Mouse (Mus musculus) heart, postnatal 10 days (tissue): Measurements from ENCODE around the gene Icosl. TPM values are rescaled to one million over a fixed set of nuclear protein-coding genes. Genes with fewer than 3 reads are reported as not detected.
"Not testable (repeated sequence)": the region's sequence is repeated elsewhere in the genome, so short reads cannot be mapped to it uniquely, and the experiment has no call there.

Source experiments
- DNase-seq, 2 experiments: peaks; one replicate each; pipeline ENCODE4 v3.0.0; 2021
- intact Hi-C: fragments of 180-260 bp; cut with DNase I; formaldehyde crosslinking; loops from one replicate; pipeline ENCODE4 v1.15.1; 2025
- total RNA-seq, 2 experiments: library from RNA; stranded (reverse); gene quantifications; 2 replicates each; pipeline ENCODE4 v1.2.3; 2021

Gene Icosl
- 1 to 10 TPM; 4.4 to 5.4 TPM for total RNA-seq

DNA sequence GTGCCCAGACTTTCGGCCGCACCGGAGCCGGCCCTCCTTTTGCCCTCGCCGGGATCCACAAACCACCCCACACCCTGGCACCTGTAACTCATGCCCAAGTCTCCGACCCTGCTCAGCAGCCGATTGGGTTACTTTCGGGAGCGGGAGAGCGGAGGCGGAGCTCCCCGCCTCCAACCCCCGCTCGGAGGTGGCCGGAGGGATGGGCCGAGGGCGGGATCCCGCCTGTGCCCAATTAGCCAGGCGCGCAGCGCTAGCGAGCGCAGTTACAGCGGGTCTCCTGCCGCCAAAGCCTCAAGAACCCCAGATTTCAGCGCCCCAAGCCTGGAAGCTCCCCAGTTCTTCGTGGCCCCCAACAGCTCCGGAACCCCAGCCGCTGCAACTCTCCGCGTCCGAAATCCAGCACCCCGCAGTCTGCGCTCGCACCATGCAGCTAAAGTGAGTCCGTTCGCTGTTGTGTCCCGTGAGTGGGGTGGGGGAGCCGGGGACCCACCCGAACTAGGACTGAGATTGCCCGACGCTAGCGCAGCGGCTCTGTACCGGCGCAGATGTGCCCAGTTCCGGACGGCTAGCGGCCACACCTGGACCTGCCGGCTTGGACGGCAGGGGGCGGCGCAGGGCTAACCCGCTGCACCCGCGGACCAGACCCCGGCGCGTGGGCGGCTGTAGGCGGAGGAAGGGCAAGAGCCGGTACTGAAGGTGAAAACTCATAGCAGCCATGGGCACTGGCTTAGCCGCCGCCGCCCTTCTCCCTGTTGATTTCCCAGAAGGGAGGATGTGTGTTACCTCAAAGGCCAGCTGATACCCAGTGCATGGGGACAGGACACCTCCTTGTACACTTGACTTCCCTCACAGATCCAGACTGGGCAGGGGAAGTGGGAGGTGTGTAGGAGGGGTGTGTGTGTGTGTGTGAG, at the start of gene Icosl:
Gene Icosl, plus strand, starts transcription at position 202 of the 911 bp plus-strand sequence.
- intact Hi-C loops, result loop anchor here (1.0 to 5.0 kb wide), 2 partner anchors 42 to 91 kb away; no protein-coding TSS in a partner anchor
- DNase-seq, result peak; percentile 81 to 82

DNA sequence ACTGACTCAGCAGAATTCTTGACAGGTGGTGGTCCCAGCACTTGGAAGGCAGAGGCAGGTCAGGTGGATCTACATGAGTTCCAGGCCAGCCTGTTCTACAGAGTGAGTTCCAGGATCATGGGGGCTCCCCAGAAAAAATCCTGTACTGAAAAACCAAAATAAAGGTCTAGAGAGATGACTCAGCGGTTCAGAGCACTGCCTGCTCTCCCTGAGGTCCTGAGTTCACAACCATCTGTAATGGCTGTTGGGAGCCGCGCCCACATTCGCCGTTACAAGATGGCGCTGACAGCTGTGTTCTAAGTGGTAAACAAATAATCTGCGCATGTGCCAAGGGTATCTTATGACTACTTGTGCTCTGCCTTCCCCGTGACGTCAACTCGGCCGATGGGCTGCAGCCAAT, 49.1 kb upstream of the Icosl start:
- DNase-seq, intact Hi-C loops: not testable (repeated sequence)

DNA sequence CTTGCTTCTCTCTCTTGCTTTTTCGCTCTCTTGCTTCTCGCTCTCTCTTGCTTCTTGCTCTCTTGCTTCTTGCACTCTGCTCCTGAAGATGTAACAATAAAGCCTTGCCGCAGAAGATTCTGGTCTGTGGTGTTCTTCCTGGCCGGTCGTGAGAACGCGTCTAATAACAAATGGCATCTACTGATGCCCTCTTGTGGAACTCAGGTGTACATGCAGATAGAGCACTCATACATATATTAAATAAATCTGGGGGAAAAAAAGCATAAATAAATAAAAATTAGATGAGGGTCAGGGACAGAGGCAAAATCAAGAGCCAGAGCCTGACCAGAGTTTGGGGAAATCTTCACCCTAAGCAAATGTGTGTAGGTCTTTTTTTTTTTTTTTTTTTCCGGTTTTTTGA, 43.6 kb upstream of the Icosl start:
- DNase-seq, result not testable (repeated sequence)
- intact Hi-C loops, result loop anchor here (5.0 kb wide), 2 partner anchors 38 to 42 kb away; partner anchors contain the start of gene Icosl

DNA sequence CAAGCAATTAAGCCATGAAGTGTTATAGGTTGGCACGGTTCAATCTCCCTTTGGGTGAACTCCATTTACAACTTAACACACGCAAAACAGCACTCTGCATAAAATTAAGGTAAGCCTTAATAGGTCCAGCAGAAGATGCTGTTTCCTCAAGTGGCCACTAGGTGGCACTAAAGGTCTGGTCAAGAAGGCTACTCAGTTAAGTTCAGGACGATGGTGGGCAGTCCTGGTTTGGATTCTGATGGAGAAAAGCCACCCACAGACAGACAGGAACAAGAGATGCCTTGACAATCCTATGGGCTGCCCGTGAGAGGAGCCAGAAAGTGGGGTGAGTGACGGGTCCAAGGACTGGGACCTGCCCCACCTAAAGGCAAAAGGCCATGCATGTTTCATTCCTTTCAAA, 41.0 kb upstream of the Icosl start:
- intact Hi-C loops, result loop anchor here (5.0 kb wide), 2 partner anchors 39 to 41 kb away; partner anchors contain the start of gene Icosl
- peak; percentile 72 to 84 for DNase-seq

DNA sequence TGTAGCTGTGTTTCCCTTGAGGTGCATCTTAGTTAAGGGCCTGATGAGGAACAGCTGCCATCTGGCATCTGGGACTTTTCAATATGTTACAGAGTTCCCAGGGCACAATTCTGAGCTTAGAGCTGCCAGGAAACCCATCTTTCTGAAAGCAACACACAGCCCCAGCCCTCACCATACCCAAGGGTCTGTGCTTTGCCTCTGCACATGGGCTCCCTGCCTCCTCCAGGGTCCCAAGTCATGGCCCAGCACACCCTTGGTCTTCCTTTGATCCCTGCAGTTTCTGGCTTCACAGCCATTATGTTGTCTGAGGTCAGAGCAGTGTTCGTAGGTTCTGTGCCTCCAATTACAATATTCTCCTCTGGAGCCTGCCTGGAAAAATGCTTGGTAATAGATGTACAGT, 40.0 kb upstream of the Icosl start:
- intact Hi-C loops, result loop anchor here (5.0 kb wide), 2 partner anchors 38 to 42 kb away; partner anchors contain the start of gene Icosl
- DNase-seq, result no peak

DNA sequence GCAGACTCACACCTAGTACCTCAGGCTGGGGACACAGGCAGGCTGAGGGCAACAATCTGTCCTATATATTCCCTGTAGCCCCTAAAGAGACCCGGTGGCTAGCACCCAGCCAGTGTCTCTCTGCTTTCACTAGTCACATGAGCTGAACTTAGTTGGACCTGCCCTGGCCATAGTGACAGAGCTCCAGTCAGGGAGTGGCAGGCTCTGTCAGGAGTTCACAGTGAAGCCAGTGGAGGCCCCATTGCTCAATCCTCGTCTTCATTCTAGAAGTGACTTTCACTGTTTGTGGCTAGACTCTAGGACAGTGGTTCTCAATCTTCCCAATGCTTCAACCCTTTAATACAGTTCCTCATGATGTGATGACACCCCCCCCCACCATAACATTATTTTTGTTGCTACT, 37.1 kb upstream of the Icosl start:
- intact Hi-C loops, result loop anchor here (1.0 kb wide), 1 partner anchor 128 kb away; no protein-coding TSS in a partner anchor
- no peak for DNase-seq

DNA sequence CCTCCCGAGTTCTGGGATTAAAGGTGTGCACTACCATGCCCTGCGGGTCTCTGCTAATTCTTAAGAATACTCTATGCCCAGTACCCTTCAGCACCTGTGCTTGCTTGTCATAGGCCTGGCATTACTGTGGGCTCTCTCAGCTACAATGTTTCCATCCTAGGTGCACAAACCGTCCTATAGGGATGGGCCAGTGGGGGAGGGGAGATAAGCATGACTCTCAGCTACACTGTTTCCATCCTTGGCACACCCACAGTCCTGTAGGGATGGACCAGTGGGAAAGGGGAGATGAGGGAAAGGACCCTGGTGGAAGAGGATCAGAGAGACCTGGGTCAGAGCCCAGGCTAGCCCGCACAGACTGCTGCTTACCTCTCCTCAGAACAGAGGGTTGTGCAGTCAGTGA, 32.0 kb upstream of the Icosl start:
- DNase-seq, result no peak
- intact Hi-C loops, result no loop called here

DNA sequence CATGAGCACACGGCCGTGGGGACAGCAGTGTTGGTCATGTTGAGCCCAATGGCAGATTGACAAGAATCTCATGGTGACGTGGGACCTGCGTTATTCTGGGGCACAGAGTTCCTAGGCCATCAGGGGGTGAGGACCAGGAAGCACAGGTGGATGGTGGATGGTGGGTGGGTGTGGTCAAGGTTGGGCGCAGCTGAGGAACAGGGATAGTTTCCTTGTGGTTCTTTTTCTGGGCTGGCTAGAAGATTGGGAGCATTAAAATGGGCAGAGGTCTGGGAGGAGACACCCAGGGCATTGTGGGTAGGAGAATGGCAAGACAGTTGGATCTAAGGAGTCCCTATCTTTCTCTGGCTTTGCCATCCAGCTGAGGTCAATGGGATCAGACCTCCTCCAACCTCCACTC, 27.5 kb upstream of the Icosl start, which contains the start of gene Dnmt3l:
Gene Dnmt3l, plus strand, starts transcription at position 301 of the 400 bp plus-strand sequence.
- no peak for DNase-seq
- intact Hi-C loops, result no loop called here

DNA sequence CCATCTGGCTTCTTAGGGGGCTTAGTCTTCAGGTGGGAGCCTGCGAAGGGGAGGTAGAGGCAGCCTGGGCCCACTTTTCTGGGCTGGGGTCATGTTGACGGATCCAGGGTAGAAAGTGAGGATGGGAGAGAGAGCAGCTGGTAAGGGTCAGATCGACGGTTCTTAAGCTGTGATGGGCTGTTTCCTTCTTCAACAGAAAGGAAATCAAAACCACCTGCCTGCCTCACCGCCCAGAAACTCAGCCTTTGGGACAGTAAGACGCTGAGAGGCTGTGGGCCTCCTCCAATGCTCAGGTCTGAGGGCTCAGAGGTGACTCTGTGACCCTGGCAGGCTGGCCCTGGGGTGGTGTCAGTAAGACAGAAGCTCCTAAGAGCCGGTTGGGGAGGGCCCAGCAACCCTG, 27.0 kb upstream of the Icosl start:
- DNase-seq, result no peak
- intact Hi-C loops, result no loop called here

DNA sequence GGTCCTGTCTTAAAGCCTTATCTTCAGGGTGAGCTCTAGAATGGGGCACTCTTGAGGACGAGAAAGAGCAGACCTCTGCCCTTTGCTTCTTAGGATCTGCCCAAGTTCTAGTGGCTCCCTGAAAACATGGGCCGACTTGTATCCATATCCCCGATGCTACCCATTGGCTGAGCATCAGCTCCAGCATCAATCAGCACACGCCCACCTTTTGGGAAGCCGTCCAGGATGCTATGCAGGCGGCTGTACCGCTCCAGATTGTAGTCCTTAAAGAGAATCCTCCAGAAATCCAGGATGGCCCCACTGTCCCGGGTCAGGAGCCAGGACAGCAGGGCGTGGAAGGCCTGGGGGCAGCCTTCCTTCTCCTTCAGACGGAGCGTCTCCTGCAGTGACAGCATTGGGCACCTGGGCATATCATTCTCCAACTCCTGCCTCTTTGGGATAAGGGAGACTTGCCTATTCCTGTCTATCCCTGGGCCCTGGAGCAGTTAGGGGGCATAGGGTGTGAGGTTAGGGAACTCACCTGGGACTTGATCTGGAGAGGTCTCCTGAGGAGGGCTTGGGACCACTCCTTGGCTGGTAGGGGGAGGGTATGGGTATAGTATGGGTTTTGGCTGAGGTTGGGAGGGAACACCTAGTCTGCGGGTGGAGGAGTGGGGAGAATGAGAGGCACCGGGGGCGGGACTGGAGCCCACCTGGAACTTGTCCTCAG, 26.3 kb upstream of the Icosl start:
- DNase-seq, result no peak
- intact Hi-C loops, result no loop called here

DNA sequence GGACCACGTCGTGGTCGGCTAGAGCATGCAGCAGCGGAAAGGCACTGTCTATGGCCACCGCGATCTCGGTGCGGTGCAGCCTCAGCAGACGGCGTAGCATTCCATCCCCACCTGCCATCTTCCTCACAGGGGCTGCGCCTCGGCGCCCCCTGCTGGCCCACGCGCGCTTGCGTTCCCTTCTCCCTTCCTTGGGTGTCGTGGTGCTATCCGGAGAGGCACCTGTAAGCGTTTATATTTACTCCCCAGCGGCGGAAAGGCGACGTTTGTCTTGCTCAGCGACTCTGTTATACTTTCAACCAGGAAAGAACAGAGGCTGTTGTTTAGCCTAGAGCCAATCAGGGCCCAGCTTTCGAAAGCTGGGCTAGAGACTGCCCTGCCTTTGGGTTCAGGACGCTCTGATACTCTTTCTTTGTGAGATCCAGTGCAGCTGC, 25.7 kb upstream of the Icosl start, which contains the start of gene Aire:
Gene Aire, minus strand, starts transcription at position 205 of the 431 bp plus-strand sequence.
- intact Hi-C loops, result no loop called here
- DNase-seq, result peak; percentile 55 to 56

DNA sequence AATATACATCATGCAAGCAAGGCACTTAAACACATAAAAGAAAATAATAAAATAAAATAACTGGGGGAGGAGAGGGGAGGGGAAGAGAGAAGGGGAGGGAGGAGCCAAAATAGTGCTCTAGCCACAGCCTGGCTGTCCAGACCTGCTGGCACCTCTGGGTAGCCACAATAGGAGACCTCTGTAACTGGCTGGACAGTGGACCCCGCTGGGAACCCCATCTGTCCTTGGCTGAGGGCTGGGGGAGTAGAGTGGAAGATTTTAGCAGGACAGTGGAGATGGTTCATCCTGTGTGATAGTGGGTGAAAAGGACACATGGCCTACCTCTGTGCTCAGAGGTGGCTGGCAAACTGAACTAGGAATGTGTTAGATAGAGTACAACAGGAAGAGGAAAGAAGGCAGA, 24.6 kb upstream of the Icosl start:
- DNase-seq, result no peak
- intact Hi-C loops, result no loop called here

DNA sequence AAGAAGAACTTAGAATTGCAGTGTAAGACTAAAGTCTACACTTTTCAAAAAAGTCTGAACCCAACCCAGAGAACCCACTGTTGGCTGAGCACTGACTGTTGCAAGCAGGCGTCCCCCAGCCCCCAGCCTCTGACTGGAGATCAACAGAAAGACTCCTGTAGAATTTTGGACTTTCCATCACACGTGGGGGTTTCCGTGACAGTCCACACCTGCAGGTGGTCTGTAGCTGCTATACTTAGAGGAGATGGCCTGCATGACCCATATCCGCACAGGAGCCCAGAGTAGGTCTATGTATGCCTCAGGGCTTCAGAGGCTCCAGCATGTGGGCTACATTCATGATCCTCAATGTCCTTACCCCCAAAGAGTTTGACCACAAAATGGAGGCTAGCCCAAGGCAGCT, 22.7 kb upstream of the Icosl start:
- intact Hi-C loops, result no loop called here
- DNase-seq, result no peak

DNA sequence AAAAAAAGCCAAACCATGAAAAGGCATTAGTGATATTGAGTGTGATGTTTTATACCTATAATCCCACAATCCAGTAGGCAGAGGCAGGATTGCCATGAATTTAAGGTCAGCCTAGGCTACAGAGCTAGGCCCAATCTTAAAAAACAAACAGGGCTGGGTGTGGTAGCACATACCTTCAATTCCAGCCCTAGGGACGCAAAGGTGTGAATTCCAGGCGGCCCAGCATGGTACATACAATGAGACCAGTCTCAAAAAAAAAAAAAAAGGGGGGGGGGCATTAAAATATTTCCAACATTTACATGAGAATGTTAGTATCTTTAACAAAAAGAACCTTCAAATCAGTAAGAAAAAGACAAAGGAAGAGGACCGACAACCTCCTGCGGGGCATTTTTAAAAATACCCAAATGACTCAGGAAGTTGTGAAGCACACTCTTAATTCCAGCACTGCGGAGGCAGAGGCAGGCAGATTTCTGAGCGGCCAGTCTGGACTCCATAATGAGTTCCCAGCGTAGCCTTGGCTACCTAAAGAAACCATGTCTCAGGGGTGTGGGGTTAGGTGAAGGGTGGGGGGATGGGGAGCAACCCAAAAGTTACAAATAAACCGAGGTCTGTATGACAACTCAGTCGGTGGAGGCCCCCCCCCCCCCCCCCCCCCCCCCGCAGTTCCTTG, 20.9 kb upstream of the Icosl start:
- intact Hi-C loops, result no loop called here
- DNase-seq, result no peak

DNA sequence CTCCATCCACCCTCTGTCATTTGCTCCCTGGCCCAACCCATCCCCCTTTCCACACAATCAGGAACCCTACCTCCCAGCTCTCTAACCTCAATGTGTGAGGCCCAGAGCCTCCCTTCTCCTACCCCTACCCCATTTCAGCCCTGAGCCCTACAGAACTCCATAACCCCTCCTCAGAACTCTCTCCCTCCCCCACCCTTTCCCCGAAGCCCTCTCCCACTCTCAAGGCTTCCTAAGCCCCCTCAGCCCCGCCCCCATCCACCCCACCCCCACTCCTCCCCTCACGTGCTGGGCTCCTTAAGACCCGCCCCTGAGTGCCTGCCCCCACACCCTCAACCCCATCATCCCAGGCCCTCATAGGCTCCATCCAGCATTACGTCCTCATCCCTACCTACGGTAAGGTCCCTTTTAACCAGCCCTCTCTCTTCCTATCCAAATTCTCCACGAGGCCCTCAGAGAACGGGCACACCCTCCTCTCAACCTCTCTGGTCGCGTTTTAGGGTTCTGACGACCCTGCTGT, 19.5 kb upstream of the Icosl start:
- intact Hi-C loops, result no loop called here
- DNase-seq, result no peak

DNA sequence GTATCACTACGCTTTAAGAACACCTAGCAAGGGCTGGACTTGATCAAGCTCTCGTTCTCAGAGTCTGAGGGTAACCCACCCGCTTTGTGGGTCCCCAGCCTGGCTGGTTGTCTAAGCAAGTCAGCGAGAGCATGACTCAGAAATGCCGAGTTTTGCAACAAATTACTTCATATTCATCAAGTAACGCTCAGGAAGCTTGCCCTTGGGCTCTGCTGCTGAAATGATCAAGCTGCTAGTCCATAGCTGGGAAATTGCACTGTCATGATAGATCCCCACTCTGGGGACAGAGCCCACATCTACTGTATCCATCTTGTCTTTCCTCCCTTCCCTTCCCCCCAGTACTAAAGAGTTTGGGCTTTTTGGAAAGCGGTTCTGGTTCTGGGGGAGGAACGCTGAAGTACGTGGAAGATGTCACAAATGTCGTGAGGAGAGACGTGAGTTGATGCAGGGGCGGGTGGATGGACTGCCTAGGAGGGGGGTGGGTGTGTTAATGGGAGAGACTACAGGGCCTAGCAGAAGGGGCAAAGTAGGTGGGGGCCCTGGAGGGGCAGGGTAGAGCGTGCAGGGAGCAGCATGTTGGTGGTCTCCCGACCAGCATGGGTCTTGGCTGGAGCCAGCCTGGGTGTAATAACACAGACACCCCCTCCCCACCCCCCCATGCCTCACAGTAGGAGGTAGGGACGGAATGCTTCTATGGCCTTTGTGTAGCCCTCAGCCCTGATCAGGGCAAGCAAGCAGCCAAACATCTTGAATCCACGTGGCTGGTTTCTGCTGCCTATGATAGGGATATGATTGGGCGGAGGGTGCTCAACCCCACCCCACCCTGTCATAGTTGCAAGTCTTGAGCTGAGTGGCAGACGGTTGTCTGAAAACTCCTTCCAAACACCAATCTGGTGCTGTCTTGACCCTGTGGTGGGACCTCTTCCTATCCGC, 14.2 kb upstream of the Icosl start:
- intact Hi-C loops, result no loop called here
- DNase-seq, result peak; percentile 33 to 36

DNA sequence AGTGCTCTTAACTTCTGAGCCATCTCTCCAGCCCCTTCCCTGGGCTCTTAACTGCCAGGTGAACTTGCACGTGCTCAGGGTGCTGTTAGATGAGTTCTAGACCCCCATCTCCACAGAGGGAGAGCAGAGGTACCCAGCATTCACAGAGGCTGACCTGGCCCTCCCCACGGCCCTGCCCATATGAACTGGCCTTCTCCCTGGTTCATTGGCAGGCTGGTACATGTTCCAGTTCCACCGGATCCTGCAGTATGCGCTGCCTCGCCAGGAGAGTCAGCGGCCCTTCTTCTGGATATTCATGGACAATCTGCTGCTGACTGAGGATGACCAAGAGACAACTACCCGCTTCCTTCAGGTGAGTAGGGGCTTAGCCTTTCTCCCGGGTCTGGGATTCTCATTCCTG, 12.0 kb upstream of the Icosl start:
- no peak for DNase-seq
- intact Hi-C loops, result no loop called here

DNA sequence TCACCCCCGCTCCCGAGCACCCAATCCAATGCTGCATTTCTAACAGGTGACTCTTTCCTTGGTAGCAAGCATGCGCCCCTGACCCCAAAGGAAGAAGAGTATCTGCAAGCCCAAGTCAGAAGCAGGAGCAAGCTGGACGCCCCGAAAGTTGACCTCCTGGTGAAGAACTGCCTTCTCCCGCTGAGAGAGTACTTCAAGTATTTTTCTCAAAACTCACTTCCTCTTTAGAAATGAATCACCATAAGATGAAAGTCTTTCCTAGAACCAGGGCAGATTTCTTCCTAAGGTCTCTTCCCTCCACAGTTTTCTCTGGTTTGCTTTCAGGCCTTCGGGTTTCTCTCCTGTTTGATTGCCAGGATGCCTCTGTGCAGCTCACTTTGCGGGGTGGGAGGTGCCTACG, 6.0 kb upstream of the Icosl start:
- DNase-seq, result no peak

DNA sequence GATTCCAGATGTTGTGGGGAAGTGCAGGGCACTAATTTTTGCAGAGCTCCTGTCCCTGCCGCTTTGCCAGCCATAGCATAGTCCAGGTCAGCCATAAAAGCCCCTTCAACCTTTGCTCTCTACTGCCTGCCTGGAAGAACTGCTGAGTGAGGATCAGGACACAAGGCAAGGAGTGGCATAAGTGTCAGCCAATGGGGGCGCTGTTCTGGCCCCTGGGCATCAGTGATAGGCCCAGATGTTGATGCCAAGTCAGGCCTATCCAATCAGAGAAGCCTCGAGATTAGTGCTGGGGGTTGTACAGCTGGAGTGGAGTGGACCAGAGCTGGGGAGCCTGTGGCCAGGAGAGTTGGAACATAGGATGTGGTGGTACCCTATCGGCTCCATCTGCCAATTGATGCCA, 1.9 kb upstream of the Icosl start:
- intact Hi-C loops, result loop anchor here (5.0 kb wide), 1 partner anchor 40 kb away; no protein-coding TSS in a partner anchor
- peak in 1 of 2 experiments; percentile 24 for DNase-seq

More for the DNA sequence above, 6.0 kb upstream of the Icosl start:
- intact Hi-C loops, result no loop called here
